Mouse (Mus musculus): ENCODE results near the gene Nprl2. TPM values are rescaled to one million over a fixed set of nuclear protein-coding genes. Genes with fewer than 3 reads are reported as not detected.
A peak's percentile ranks its signal among the peaks of the same experiment; 100 is the strongest.
"Not testable (repeated sequence)": the region's sequence is repeated elsewhere in the genome, so short reads cannot be mapped to it uniquely, and the experiment has no call there.

The Nprl2 gene
- polyA plus RNA-seq, 1 experiment from 2014 or later, result 74.9 TPM

DNA sequence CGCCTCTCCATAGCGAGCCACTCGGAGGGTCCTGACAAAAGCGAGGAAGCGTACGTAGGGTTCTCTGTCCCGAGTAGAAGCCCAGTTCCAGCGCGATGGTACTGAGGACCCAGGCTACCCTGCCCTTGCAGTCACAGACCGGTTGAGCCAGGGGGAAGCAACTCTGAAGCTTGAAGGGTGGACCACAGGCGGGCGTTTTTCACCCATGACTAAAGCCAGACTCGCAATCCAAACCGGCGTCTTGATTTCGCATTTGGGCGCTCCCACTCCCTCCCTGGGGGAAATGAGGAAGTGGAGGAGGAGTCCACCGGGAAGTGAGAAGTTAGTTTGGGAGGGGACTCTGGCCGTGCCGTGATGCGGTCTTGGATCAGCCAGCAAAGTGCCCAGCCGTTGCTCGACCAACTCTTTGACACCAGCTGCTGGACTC lies 13.0 kb downstream of the Nprl2 start:
- H3K36me3 ChIP-seq (ENCODE audit: control insufficient read depth, insufficient read depth, low read length), result peaks cover 25% of the 10 kb centered on the region
- H3K27me3 ChIP-seq (ENCODE audit: control insufficient read depth, insufficient read depth, low read length), result peaks cover 24% of the 10 kb centered on the region
- H3K9ac ChIP-seq (replicated peaks; ENCODE audit: low read depth, low read length), result peak overlapping the region; percentile 78
- peaks cover 17% of the 10 kb centered on the region for H3K4me1 ChIP-seq (ENCODE audit: control insufficient read depth, insufficient read depth, low read length)
- under 1% methylated on average over 23 of the region's 23 CpGs for WGBS
- H3K4me2 ChIP-seq (ENCODE audit: low read depth, low read length), result peak overlapping the region; percentile 88
- peak overlapping the region; percentile 72 for H3K4me3 ChIP-seq (ENCODE audit: low read depth, low read length)
- no peaks in the 10 kb centered on the region for H3K9me3 ChIP-seq (ENCODE audit: control insufficient read depth, low read length)
- peak overlapping the region; percentile 79 for H3K27ac ChIP-seq (ENCODE audit: low read depth, low read length)
- peak; percentile 30 for ATAC-seq (ENCODE audit: low read depth)

DNA sequence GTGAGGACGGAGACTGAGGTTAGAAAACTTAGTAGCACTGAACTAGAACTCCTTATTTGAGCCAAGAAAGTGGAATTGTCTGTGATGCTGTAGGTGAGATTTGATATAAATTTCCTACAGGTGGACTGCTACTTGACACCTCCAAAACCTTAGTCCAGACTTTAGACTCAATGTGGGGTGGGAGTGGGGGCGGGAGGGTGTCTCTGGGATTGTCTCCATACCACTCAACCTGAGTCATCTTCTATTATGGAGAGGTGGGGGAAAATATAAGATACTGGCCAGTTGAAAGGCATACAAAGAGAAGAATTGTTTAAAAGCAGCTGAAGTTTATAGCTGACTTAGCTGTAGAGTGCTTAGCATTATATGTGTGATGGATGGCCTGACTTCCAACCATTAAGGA lies 13.7 kb downstream of the Nprl2 start:
- Histone ChIP-seq H3K4me2 (ENCODE audit: low read depth, low read length) (peak overlapping the region; percentile 88), H3K27ac (ENCODE audit: low read depth, low read length) (no peak overlapping the region), H3K27me3 (ENCODE audit: control insufficient read depth, insufficient read depth, low read length) (peaks cover 20% of the 10 kb centered on the region), H3K9ac (replicated peaks; ENCODE audit: low read depth, low read length) (no peak overlapping the region), H3K4me1 (ENCODE audit: control insufficient read depth, insufficient read depth, low read length) (peaks cover 17% of the 10 kb centered on the region), H3K9me3 (ENCODE audit: control insufficient read depth, low read length) (no peaks in the 10 kb centered on the region), H3K4me3 (ENCODE audit: low read depth, low read length) (peak overlapping the region; percentile 72), H3K36me3 (ENCODE audit: control insufficient read depth, insufficient read depth, low read length) (peaks cover 30% of the 10 kb centered on the region)
- ATAC-seq (ENCODE audit: low read depth), result no peak
- 45% methylated on average over 2 of the region's 2 CpGs for WGBS

DNA sequence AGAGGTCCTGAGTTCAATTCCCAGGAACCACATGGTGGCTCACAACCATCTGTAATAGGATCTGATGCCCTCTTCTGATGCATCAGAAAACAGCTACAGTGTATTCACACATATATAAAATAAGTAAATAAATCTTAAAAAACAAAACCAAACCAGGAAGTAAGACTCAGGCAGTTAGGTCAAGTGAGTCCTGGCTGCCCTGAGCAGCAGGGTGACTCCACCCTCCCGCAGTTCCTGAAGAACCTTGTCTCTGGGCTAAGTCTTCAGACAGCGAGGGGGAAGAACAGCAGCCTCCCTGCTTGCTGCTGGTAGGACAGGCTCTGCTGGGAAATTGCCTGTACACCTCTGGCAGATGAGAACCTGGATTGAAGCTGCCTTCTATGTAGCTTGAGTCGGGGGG lies 14.3 kb downstream of the Nprl2 start:
- Histone ChIP-seq H3K36me3 (ENCODE audit: control insufficient read depth, insufficient read depth, low read length) (peaks cover 36% of the 10 kb centered on the region), H3K27me3 (ENCODE audit: control insufficient read depth, insufficient read depth, low read length) (peaks cover 17% of the 10 kb centered on the region), H3K9me3 (ENCODE audit: control insufficient read depth, low read length) (no peaks in the 10 kb centered on the region), H3K4me2 (ENCODE audit: low read depth, low read length) (peak overlapping the region; percentile 88; the same call in 1 of the 2 replicates), H3K4me3 (ENCODE audit: low read depth, low read length) (no peak overlapping the region), H3K9ac (replicated peaks; ENCODE audit: low read depth, low read length) (no peak overlapping the region), H3K4me1 (ENCODE audit: control insufficient read depth, insufficient read depth, low read length) (peaks cover 15% of the 10 kb centered on the region), H3K27ac (ENCODE audit: low read depth, low read length) (no peak overlapping the region)
- no peak for ATAC-seq (ENCODE audit: low read depth)
- 78% methylated on average over 3 of the region's 3 CpGs for WGBS

DNA sequence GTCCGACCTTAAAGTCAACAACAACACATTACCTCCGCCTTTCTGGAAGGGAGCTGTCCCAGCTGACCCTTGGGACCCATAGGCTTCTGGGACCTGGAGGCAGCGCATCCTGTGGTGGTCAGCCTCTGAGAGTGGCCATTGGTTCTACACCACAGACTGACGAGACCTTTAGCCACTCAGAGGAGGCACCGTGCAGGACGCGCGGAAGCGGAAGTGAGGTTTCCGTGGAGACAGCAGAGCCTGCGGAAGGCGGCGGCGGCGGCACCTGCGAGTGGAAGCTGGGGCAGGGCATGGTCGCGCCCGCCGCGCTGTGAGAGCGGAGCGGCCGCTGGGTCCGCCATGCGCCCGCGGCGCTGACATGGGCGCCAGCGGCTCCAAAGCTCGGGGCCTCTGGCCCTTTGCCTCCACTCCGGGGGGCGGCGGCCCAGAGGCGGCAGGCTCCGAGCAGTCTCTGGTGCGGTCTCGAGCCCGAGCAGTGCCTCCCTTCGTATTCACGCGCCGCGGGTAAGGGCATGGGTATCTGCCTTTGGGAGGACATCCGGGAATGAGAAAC lies 21.1 kb downstream of the Nprl2 start, which contains the start of gene Tusc2:
Tusc2 (plus strand) TSS at position 227 of the 553 bp plus-strand sequence.
- Histone ChIP-seq H3K4me1 (ENCODE audit: control insufficient read depth, insufficient read depth, low read length) (peaks cover 25% of the 10 kb centered on the region), H3K36me3 (ENCODE audit: control insufficient read depth, insufficient read depth, low read length) (peaks cover 44% of the 10 kb centered on the region), H3K4me2 (ENCODE audit: low read depth, low read length) (peak within 1 kb of the TSS; percentile 84), H3K27me3 (ENCODE audit: control insufficient read depth, insufficient read depth, low read length) (no peaks in the 10 kb centered on the region), H3K9ac (replicated peaks; ENCODE audit: low read depth, low read length) (peak within 1 kb of the TSS; percentile 86), H3K4me3 (ENCODE audit: low read depth, low read length) (peak within 1 kb of the TSS; percentile 90), H3K27ac (ENCODE audit: low read depth, low read length) (peak within 1 kb of the TSS; percentile 73), H3K9me3 (ENCODE audit: control insufficient read depth, low read length) (no peaks in the 10 kb centered on the region)
- ATAC-seq (ENCODE audit: low read depth), result peak; percentile 95
- under 1% methylated on average over 41 of the region's 46 CpGs for WGBS

DNA sequence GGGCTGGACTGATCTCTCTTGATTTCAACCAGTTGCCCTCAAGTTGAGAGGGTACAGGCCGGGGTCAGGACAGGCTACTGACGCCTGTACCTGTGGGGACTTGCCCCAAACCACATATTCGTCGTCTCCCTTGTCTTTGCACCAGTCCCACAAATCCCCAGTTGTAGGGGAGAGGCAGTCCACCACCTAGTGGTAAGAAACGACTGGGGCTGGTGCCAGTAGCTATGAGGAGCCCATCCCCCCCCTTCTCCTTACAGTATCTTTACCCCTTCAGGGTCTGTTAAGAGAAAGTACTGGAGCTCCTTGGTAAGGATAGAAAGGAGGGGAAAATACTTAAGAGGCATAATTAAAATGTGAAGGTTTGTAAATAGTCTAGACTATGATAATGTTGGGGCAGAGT lies 23.5 kb downstream of the Nprl2 start:
- not testable (repeated sequence) for H3K9ac ChIP-seq (replicated peaks; ENCODE audit: low read depth, low read length); H3K4me3 ChIP-seq (ENCODE audit: low read depth, low read length); H3K27me3 ChIP-seq (ENCODE audit: control insufficient read depth, insufficient read depth, low read length); H3K4me2 ChIP-seq (ENCODE audit: low read depth, low read length); ATAC-seq (ENCODE audit: low read depth); H3K27ac ChIP-seq (ENCODE audit: low read depth, low read length); H3K9me3 ChIP-seq (ENCODE audit: control insufficient read depth, low read length)
- H3K36me3 ChIP-seq (ENCODE audit: control insufficient read depth, insufficient read depth, low read length), result peaks cover 22% of the 10 kb centered on the region
- H3K4me1 ChIP-seq (ENCODE audit: control insufficient read depth, insufficient read depth, low read length), result peaks cover 38% of the 10 kb centered on the region
- 53% methylated on average over 5 of the region's 5 CpGs for WGBS

DNA sequence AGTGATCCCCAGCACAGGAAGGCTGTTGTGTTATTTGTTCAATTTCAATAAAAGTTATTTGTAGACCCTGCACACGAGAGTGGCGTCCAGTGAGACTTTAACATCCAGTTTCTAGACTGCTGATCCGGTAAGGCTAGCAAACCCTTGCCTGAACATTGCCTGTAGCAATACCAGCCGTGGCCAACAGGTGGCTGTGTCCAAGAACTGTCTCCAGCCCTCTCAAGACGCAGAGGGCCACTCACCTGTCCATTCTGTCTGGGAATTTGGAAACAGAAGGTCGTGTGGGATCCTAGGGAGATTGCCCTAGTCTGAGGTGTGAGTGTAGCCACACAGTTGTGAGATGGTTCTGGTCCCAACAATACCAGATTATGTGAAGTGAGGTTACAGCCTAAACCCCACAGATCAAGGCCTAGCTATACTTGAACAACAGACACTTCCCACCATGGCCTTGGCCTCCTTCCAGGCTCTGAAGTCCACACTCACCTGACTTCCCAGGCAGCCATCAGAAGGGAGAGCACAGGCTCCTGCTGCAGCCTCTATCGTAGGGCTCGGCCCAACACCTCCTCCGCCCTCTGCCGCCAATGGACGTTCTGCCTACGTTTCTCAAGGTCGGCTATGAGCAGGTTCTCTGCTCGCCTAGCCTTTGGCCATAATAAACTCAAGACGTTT lies 24.1 kb downstream of the Nprl2 start:
- peaks cover 21% of the 10 kb centered on the region for H3K36me3 ChIP-seq (ENCODE audit: control insufficient read depth, insufficient read depth, low read length)
- peaks cover 44% of the 10 kb centered on the region for H3K4me1 ChIP-seq (ENCODE audit: control insufficient read depth, insufficient read depth, low read length)
- ATAC-seq (ENCODE audit: low read depth), result no peak
- H3K27me3 ChIP-seq (ENCODE audit: control insufficient read depth, insufficient read depth, low read length), result no peaks in the 10 kb centered on the region
- H3K9ac ChIP-seq (replicated peaks; ENCODE audit: low read depth, low read length), result no peak overlapping the region
- H3K4me2 ChIP-seq (ENCODE audit: low read depth, low read length), result 0 out of 2 replicates have a peak overlapping the region, but pooled peaks have one; percentile 6
- H3K27ac ChIP-seq (ENCODE audit: low read depth, low read length), result peak overlapping the region; percentile 17; the same call in 1 of the 2 replicates
- no peaks in the 10 kb centered on the region for H3K9me3 ChIP-seq (ENCODE audit: control insufficient read depth, low read length)
- no peak overlapping the region for H3K4me3 ChIP-seq (ENCODE audit: low read depth, low read length)
- 63% methylated on average over 15 of the region's 15 CpGs for whole genome bisulfite sequencing

DNA sequence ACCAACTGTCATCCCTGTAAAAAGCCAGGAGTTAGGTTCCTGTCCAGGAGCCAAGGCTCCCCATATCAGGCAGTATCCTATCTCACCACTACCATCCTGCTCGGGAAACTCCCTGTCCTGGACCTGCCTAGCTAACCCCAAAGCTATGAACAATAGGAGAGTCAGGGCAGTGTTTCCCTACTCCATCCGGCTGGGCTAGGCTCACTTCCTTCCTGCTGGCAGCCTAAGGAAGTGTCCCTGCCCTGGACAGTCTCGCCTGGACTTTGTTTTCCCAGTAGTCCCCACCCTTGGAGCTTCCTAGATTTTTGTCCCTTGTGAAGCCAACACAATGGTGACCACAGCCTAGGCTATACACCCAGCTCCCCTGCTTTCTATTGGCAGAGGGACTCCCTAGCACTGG lies 24.8 kb downstream of the Nprl2 start:
- peaks cover 48% of the 10 kb centered on the region for H3K4me1 ChIP-seq (ENCODE audit: control insufficient read depth, insufficient read depth, low read length)

DNA sequence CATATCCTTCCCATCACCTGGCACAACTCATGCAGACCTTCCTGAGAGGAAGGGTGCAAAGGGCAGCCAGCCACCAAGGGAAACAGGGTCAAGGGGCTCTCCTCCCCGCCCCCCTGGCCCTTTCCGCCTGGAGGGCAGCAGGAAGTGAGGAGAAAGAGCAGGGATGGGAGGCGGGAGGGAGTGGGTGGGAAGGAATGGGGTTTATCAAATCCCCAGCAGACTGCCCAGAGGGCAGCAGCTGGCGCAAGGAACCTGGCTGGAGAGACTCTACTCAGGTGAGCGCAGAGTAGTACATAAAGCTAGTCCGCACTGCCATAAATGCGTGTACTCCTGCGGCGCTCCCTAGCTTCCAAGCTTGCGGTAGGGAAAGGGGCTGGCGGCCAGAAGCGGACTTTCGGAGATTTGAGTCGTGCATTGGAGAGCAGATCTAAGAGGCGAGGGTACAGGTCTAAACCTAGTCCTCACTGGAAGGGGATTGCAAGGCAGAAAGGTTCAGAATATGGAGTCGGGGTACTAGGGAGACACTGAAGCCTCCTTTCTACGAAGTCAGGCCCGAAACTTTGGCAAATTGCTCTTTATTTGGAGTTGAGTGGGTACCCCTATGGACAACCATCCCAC lies 25.8 kb downstream of the Nprl2 start, which contains the start of gene Hyal2:
Hyal2 (plus strand) TSS at position 244 of the 618 bp plus-strand sequence.
- ATAC-seq (ENCODE audit: low read depth), result no peak
- 10% methylated on average over 18 of the region's 18 CpGs for WGBS
- peak within 1 kb of the TSS; percentile 86 for H3K9ac ChIP-seq (replicated peaks; ENCODE audit: low read depth, low read length)
- peak within 1 kb of the TSS; percentile 85 for H3K27ac ChIP-seq (ENCODE audit: low read depth, low read length)
- peaks cover 27% of the 10 kb centered on the region for H3K36me3 ChIP-seq (ENCODE audit: control insufficient read depth, insufficient read depth, low read length)
- peak within 1 kb of the TSS; percentile 95 for H3K4me2 ChIP-seq (ENCODE audit: low read depth, low read length)
- no peaks in the 10 kb centered on the region for H3K9me3 ChIP-seq (ENCODE audit: control insufficient read depth, low read length)
- H3K4me3 ChIP-seq (ENCODE audit: low read depth, low read length), result peak within 1 kb of the TSS; percentile 88
- no peaks in the 10 kb centered on the region for H3K27me3 ChIP-seq (ENCODE audit: control insufficient read depth, insufficient read depth, low read length)
- peaks cover 45% of the 10 kb centered on the region for H3K4me1 ChIP-seq (ENCODE audit: control insufficient read depth, insufficient read depth, low read length)

More for the DNA sequence above, 24.8 kb downstream of the Nprl2 start:
- no peak for ATAC-seq (ENCODE audit: low read depth)
- no peak overlapping the region for H3K9ac ChIP-seq (replicated peaks; ENCODE audit: low read depth, low read length)
- H3K27ac ChIP-seq (ENCODE audit: low read depth, low read length), result no peak overlapping the region; the same call in 1 of the 2 replicates
- H3K27me3 ChIP-seq (ENCODE audit: control insufficient read depth, insufficient read depth, low read length), result no peaks in the 10 kb centered on the region
- no peaks in the 10 kb centered on the region for H3K9me3 ChIP-seq (ENCODE audit: control insufficient read depth, low read length)
- H3K4me3 ChIP-seq (ENCODE audit: low read depth, low read length), result no peak overlapping the region
- H3K4me2 ChIP-seq (ENCODE audit: low read depth, low read length), result no peak overlapping the region
- peaks cover 20% of the 10 kb centered on the region for H3K36me3 ChIP-seq (ENCODE audit: control insufficient read depth, insufficient read depth, low read length)
- 70% methylated on average over 3 of the region's 3 CpGs for WGBS

All from neural tube, embryonic 14.5 days (tissue).